Mouse (Mus musculus): Measurements from ENCODE around the gene Ccm2. TPM values are rescaled to one million over a fixed set of nuclear protein-coding genes. Genes with fewer than 3 reads are reported as not detected.

The Ccm2 gene
- polyA plus RNA-seq, 1 experiment from 2014 or later = 94.0 TPM

DNA sequence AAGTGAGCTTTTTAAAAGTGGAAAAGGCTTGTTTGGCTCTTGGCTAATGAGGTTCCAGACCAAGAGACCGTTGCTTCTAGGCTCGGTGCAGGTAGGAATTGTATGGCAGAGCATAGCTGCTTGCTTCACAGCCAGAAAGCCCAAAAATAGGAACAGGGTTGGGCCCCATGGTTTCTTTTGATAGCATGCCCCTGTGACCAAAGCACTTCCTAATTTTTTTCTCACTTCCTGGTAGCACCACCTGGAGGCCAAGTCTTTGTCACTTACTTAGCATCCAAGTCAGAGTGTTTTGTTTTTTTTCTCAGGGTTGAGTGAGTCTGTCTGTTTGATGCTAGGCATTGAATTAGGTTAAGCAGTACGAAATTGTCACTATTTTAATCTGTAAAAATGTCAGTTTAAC, 40.0 kb downstream of the Ccm2 start:
- 87% methylated on average over 3 of the region's 3 CpGs for WGBS
- no peak overlapping the region for H3K9ac ChIP-seq (ENCODE audit: low read length)
- no peak for DNase-seq (ENCODE audit: low spot score)
- H3K36me3 ChIP-seq (ENCODE audit: control insufficient read depth, insufficient read depth, low read length) = peaks cover 50% of the 10 kb centered on the region
- no peak overlapping the region for H3K4me2 ChIP-seq (ENCODE audit: low read length)
- no peak overlapping the region for H3K4me3 ChIP-seq (ENCODE audit: low read depth, low read length)
- H3K4me1 ChIP-seq (ENCODE audit: control insufficient read depth, insufficient read depth, low read length) = no peaks in the 10 kb centered on the region
- no peak overlapping the region for H3K27ac ChIP-seq (ENCODE audit: low read depth, low read length)
- no peaks in the 10 kb centered on the region for H3K27me3 ChIP-seq (replicated peaks; ENCODE audit: control insufficient read depth, insufficient read depth, low read length)
- ATAC-seq = no peak
- H3K9me3 ChIP-seq (replicated peaks; ENCODE audit: control insufficient read depth, low read length) = no peaks in the 10 kb centered on the region

DNA sequence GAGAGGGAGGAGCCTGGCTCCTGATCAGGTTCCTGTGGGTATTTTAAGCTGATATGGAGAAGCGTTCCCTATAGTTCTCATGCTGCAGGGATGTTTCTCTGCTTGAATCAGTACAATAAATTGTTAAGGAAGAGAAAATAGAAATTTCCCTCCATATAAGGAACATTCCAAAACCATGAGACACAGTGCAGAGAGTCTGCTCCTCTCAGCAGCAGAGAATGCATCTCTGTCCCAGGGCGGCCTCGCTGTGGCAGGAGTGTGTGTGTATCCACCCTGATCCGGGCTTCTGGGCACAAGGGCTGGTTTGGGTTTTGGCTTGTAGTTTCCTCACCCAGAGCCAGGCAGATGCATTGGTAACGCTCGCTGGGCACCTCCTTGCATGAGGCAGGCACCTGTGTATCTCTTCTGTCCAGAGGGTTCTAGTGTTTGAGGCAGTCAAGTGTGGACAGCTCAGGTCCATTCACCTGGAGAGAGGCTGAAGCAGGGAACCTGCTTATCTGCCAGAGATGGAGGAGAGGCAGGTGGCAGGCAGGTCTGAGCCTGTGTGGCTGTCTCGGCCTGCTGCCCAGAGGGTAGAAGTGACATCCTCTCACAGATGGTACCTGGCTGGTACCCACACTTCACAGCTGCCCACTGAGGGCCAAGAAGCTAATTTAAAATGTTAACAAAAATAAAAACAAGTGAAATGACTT, 40.7 kb downstream of the Ccm2 start:
- WGBS = 97% methylated on average over 7 of the region's 7 CpGs
- H3K9ac ChIP-seq (ENCODE audit: low read length) = no peak overlapping the region
- H3K27me3 ChIP-seq (replicated peaks; ENCODE audit: control insufficient read depth, insufficient read depth, low read length) = no peaks in the 10 kb centered on the region
- no peaks in the 10 kb centered on the region for H3K9me3 ChIP-seq (replicated peaks; ENCODE audit: control insufficient read depth, low read length)
- no peak for DNase-seq (ENCODE audit: low spot score)
- H3K4me3 ChIP-seq (ENCODE audit: low read depth, low read length) = no peak overlapping the region
- no peak overlapping the region for H3K27ac ChIP-seq (ENCODE audit: low read depth, low read length)
- no peak overlapping the region for H3K4me2 ChIP-seq (ENCODE audit: low read length)
- no peaks in the 10 kb centered on the region for H3K4me1 ChIP-seq (ENCODE audit: control insufficient read depth, insufficient read depth, low read length)
- H3K36me3 ChIP-seq (ENCODE audit: control insufficient read depth, insufficient read depth, low read length) = peaks cover 57% of the 10 kb centered on the region
- ATAC-seq = no peak

DNA sequence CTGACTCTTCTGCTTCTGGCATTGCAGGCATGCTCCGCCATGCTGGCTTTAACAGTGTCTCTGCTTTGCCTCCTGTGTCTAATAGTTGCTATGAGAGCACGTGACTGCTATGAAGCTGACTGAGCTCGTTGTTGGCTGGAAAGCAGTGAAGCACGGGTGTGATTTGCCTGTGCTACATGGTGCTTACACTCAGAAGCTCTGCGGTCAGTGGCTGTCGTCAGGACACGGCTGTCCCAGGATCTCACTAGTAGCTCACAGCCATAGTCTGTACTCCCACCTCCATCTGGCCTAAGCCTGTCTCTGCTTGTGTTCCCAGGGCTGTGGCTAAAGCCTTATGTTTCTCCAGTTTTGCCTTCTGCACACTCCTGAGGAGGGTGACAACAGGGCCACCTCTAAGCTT, 41.6 kb downstream of the Ccm2 start:
- Histone ChIP-seq H3K4me2 (ENCODE audit: low read length) (no peak overlapping the region), H3K9me3 (replicated peaks; ENCODE audit: control insufficient read depth, low read length) (no peaks in the 10 kb centered on the region), H3K4me1 (ENCODE audit: control insufficient read depth, insufficient read depth, low read length) (no peaks in the 10 kb centered on the region), H3K36me3 (ENCODE audit: control insufficient read depth, insufficient read depth, low read length) (peaks cover 66% of the 10 kb centered on the region), H3K27me3 (replicated peaks; ENCODE audit: control insufficient read depth, insufficient read depth, low read length) (no peaks in the 10 kb centered on the region), H3K9ac (ENCODE audit: low read length) (no peak overlapping the region), H3K27ac (ENCODE audit: low read depth, low read length) (no peak overlapping the region), H3K4me3 (ENCODE audit: low read depth, low read length) (no peak overlapping the region)
- DNase-seq (ENCODE audit: low spot score) (no peak), ATAC-seq (no peak)
- 93% methylated on average over 7 of the region's 7 CpGs for WGBS

DNA sequence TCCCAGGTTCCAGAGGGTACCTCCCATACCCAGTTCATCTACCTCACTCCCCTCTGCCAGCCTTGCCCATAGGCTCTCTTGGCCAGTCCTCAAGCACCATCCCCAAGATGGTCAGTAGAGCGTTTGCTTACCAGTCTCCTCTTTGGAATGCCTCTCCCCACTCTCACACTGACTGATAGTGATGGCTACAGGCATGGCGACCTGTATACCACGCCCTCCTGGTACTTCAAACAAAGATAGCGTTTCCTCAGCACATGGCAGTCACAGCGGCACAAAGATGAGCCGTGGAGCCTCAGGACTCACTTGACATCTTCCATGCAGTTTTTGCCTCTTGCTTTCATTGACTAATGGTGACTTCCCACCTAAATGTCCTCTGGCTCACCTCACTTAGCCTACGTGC, 43.2 kb downstream of the Ccm2 start:
- Histone ChIP-seq H3K36me3 (ENCODE audit: control insufficient read depth, insufficient read depth, low read length) (peaks cover 77% of the 10 kb centered on the region), H3K4me2 (ENCODE audit: low read length) (no peak overlapping the region), H3K27me3 (replicated peaks; ENCODE audit: control insufficient read depth, insufficient read depth, low read length) (no peaks in the 10 kb centered on the region), H3K4me1 (ENCODE audit: control insufficient read depth, insufficient read depth, low read length) (no peaks in the 10 kb centered on the region), H3K9me3 (replicated peaks; ENCODE audit: control insufficient read depth, low read length) (no peaks in the 10 kb centered on the region), H3K27ac (ENCODE audit: low read depth, low read length) (no peak overlapping the region), H3K4me3 (ENCODE audit: low read depth, low read length) (no peak overlapping the region), H3K9ac (ENCODE audit: low read length) (no peak overlapping the region)
- 95% methylated on average over 7 of the region's 7 CpGs for WGBS
- DNase-seq (ENCODE audit: low spot score) (no peak), ATAC-seq (no peak)

DNA sequence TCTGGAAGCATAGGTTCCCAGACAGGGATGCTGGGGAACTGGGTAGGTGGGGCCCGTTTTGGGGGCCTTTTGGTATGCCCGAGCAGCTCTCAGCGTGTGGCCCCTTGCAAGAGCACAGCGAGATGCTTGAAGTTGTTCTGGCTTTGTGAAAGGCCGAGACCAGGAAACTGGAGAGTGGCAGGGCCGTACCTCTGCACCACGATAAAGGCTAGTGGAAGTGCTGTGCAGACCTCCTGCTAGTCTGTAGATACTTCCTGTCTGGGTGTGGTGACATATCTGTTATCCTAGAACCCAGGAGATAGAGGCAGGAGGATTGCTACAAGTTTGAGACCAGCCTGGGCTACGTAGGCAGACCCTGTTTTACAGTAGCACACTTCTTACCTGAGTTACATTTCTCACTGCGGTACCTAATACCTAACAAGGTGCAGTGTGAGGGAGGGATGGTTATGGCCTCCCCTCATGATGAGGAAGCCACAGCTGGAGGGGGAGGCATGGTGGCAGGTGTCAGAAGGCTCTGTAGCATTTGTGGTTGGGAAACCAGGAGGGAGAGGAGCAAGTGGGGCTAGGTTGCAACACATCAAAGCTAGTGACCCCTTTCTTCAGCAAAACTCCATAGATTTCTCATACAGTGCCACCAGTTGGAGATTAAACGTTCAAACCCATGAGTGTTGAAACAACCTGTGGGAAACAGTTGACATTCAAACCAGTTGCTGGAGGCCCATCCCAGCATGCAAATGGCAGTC, 44.4 kb downstream of the Ccm2 start:
- H3K4me1 ChIP-seq (ENCODE audit: control insufficient read depth, insufficient read depth, low read length) = no peaks in the 10 kb centered on the region
- no peak overlapping the region for H3K4me2 ChIP-seq (ENCODE audit: low read length)
- no peak overlapping the region for H3K4me3 ChIP-seq (ENCODE audit: low read depth, low read length)
- no peak for DNase-seq (ENCODE audit: low spot score)
- H3K9ac ChIP-seq (ENCODE audit: low read length) = no peak overlapping the region
- no peak overlapping the region for H3K27ac ChIP-seq (ENCODE audit: low read depth, low read length)
- 79% methylated on average over 10 of the region's 10 CpGs for WGBS
- no peaks in the 10 kb centered on the region for H3K27me3 ChIP-seq (replicated peaks; ENCODE audit: control insufficient read depth, insufficient read depth, low read length)
- ATAC-seq = no peak
- H3K9me3 ChIP-seq (replicated peaks; ENCODE audit: control insufficient read depth, low read length) = no peaks in the 10 kb centered on the region
- H3K36me3 ChIP-seq (ENCODE audit: control insufficient read depth, insufficient read depth, low read length) = peaks cover 78% of the 10 kb centered on the region

DNA sequence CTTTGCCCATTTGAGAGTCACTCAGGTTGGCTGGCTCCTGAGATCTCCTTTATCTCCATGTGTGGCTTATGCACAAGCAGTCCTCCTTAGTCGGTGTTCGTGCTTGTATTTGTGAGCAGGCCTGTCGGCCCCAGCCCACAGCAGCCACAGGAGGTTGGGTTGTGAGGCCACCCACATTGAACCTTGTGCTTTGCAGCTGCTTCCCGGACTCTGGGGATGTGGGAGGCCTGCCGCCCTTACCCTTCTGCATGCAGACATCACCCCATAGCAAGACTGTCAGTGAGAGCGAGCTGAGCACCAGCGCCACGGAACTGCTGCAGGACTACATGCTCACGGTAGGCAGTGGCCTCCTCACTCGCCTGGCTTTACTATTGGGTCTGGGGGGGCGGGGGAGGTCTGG, 46.7 kb downstream of the Ccm2 start:
- Histone ChIP-seq H3K27ac (ENCODE audit: low read depth, low read length) (no peak overlapping the region), H3K36me3 (ENCODE audit: control insufficient read depth, insufficient read depth, low read length) (peaks cover 97% of the 10 kb centered on the region), H3K27me3 (replicated peaks; ENCODE audit: control insufficient read depth, insufficient read depth, low read length) (no peaks in the 10 kb centered on the region), H3K4me1 (ENCODE audit: control insufficient read depth, insufficient read depth, low read length) (no peaks in the 10 kb centered on the region; the same call in 1 of the 2 replicates), H3K9me3 (replicated peaks; ENCODE audit: control insufficient read depth, low read length) (no peaks in the 10 kb centered on the region), H3K4me3 (ENCODE audit: low read depth, low read length) (no peak overlapping the region), H3K4me2 (ENCODE audit: low read length) (no peak overlapping the region), H3K9ac (ENCODE audit: low read length) (no peak overlapping the region)
- DNase-seq (ENCODE audit: low spot score) (no peak), ATAC-seq (no peak)
- WGBS = 79% methylated on average over 11 of the region's 11 CpGs

DNA sequence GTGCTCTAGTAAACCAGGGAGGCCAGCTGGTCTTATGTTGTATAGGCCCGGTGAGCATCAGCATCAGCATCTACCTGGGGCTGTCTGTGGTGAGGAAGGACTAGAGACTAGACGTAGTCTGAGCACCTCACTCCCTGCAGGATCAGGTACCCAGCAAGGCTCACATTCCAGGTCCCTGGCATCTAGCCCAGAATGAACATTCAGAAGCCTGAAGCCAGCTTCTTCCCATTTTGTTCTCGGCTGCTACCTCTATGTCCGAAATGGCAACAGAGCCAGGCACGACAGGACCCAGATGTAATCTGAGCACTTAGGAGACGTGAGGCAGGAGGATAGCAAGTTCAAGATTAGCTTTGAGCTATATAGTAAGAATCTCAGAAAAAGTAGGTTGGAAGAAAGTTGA, 48.2 kb downstream of the Ccm2 start:
- peaks cover 84% of the 10 kb centered on the region for H3K36me3 ChIP-seq (ENCODE audit: control insufficient read depth, insufficient read depth, low read length)
- no peak for ATAC-seq

DNA sequence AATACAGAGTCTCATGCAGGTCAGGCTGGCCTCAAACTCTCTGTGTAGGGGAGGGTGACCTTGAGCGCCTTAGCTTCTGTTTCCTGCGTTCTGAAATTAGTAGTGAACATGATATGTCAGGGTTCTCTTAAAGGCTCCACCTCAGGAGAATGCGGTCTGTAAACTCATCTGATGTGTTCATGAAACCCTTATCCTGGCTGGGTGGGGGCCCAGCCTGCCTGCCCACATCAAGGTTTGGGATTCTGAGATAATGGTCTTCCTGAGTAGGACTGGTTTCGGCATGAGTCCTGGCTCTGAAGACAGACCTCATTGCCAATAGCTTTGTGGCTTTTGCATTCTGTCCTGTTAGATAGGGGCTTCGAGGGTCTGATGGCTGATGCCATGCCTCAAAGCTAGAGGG, 48.7 kb downstream of the Ccm2 start:
- Histone ChIP-seq H3K4me3 (ENCODE audit: low read depth, low read length) (no peak overlapping the region), H3K4me1 (ENCODE audit: control insufficient read depth, insufficient read depth, low read length) (peaks cover 15% of the 10 kb centered on the region), H3K27ac (ENCODE audit: low read depth, low read length) (no peak overlapping the region), H3K27me3 (replicated peaks; ENCODE audit: control insufficient read depth, insufficient read depth, low read length) (no peaks in the 10 kb centered on the region), H3K36me3 (ENCODE audit: control insufficient read depth, insufficient read depth, low read length) (peaks cover 83% of the 10 kb centered on the region), H3K4me2 (ENCODE audit: low read length) (no peak overlapping the region), H3K9me3 (replicated peaks; ENCODE audit: control insufficient read depth, low read length) (no peaks in the 10 kb centered on the region), H3K9ac (ENCODE audit: low read length) (no peak overlapping the region)
- DNase-seq (ENCODE audit: low spot score) (no peak), ATAC-seq (no peak)
- 94% methylated on average over 5 of the region's 5 CpGs for whole genome bisulfite sequencing

More for the DNA sequence above, 48.2 kb downstream of the Ccm2 start:
- no peak for DNase-seq (ENCODE audit: low spot score)
- Histone ChIP-seq H3K4me1 (ENCODE audit: control insufficient read depth, insufficient read depth, low read length) (peaks cover 13% of the 10 kb centered on the region), H3K4me3 (ENCODE audit: low read depth, low read length) (no peak overlapping the region), H3K9me3 (replicated peaks; ENCODE audit: control insufficient read depth, low read length) (no peaks in the 10 kb centered on the region), H3K27ac (ENCODE audit: low read depth, low read length) (no peak overlapping the region), H3K27me3 (replicated peaks; ENCODE audit: control insufficient read depth, insufficient read depth, low read length) (no peaks in the 10 kb centered on the region), H3K9ac (ENCODE audit: low read length) (no peak overlapping the region), H3K4me2 (ENCODE audit: low read length) (no peak overlapping the region)
- 83% methylated on average over 6 of the region's 6 CpGs for WGBS

DNA sequence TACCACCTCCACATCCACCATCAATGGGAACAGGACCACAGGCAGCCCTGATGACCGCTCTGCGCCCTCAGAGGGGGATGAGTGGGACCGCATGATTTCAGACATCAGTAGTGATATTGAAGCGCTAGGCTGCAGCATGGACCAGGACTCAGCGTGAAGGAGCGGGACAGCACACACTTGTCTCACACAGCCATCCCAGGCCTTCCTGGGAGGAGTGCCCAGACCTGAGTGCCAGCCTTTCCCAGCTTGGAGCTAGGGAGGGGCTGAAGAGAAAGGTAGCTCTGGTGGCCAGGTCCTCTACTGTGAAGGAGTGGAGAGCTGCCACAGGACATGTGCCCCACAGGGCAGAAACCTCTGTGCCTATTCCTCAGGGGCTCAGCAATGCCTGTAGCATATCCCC, 49.5 kb downstream of the Ccm2 start:
- no peak for DNase-seq (ENCODE audit: low spot score)
- no peak for ATAC-seq
- H3K4me1 ChIP-seq (ENCODE audit: control insufficient read depth, insufficient read depth, low read length) = peaks cover 15% of the 10 kb centered on the region
- no peaks in the 10 kb centered on the region for H3K27me3 ChIP-seq (replicated peaks; ENCODE audit: control insufficient read depth, insufficient read depth, low read length)
- peaks cover 83% of the 10 kb centered on the region for H3K36me3 ChIP-seq (ENCODE audit: control insufficient read depth, insufficient read depth, low read length)
- H3K9me3 ChIP-seq (replicated peaks; ENCODE audit: control insufficient read depth, low read length) = no peaks in the 10 kb centered on the region
- WGBS = 95% methylated on average over 6 of the region's 6 CpGs
- H3K27ac ChIP-seq (ENCODE audit: low read depth, low read length) = no peak overlapping the region
- no peak overlapping the region for H3K9ac ChIP-seq (ENCODE audit: low read length)
- H3K4me3 ChIP-seq (ENCODE audit: low read depth, low read length) = no peak overlapping the region
- H3K4me2 ChIP-seq (ENCODE audit: low read length) = no peak overlapping the region

Measured in forebrain, embryonic 14.5 days (tissue).